In genomic region chrX:11139971-11140421, GRCm38 (mm10) we compare ENCODE assay signal across 9 mouse cellular contexts.
A peak's percentile ranks its signal among the peaks of the same experiment; 100 is the strongest.
DNase-seq lines count a peak whose midpoint lies in the region; ATAC-seq and TF ChIP-seq lines count a peak whose summit lies in the region.
"Had no signal": no experiment of that assay in that cellular context is flagged by ENCODE, and none has a peak within 500 bp of the region (broad histone marks: within the 10 kb centered on the region; RNA-seq: fewer than 3 reads in every experiment).

No protein-coding gene starts in this region.

- intact Hi-C loops in left cerebral cortex, adult 2 months (cut with DNase I) = no loop called here

- no peaks in the 10 kb centered on the region for H3K4me1 ChIP-seq in embryonic facial prominence, embryonic 11.5 days (ENCODE audit: control insufficient read depth, insufficient read depth, low read length)
- peaks cover 6% of the 10 kb centered on the region; the same call in 1 of the 2 replicates for H3K4me1 ChIP-seq in embryonic facial prominence, embryonic 10.5 days

- H3K9ac ChIP-seq in embryonic facial prominence, embryonic 11.5 days (replicated peaks; ENCODE audit: low read length) = no peak overlapping the region
- H3K9ac ChIP-seq: liver, embryonic 14.5 days had no signal

- no peaks in the 10 kb centered on the region for H3K27me3 ChIP-seq in embryonic facial prominence, embryonic 11.5 days (ENCODE audit: control insufficient read depth, insufficient read depth, low read length)
- peaks cover 37% of the 10 kb centered on the region for H3K27me3 ChIP-seq in embryonic facial prominence, embryonic 10.5 days (replicated peaks; ENCODE audit: low read depth, poor library complexity, severe bottlenecking)

- 42% methylated on average over 8 of the region's 8 CpGs for WGBS in embryonic facial prominence, embryonic 11.5 days
- WGBS in embryonic facial prominence, embryonic 10.5 days = 61% methylated on average over 8 of the region's 8 CpGs

- peak; percentile 1 for DNase-seq in embryonic facial prominence, embryonic 11.5 days (ENCODE audit: low spot score)
- DNase-seq in embryonic facial prominence, embryonic 10.5 days (ENCODE audit: low spot score) = no peak
- DNase-seq in 3T3-L1 (ENCODE audit: low read depth, low spot score) = peak; percentile 81
- peak; percentile 63 to 67 for DNase-seq in cerebellum, postnatal 14 days
- peak; percentile 54 to 61 for DNase-seq in kidney, adult 8-10 months
- peak; percentile 23 for DNase-seq in mesoderm, embryonic 11.5 days (ENCODE audit: low read depth, low spot score)
- DNase-seq in frontal cortex, postnatal 14 days (ENCODE audit: low spot score in 2 of 2) = no peak
- no peak for DNase-seq in left cerebral cortex, adult 2 months (ENCODE audit: extremely low spot score in 1 of 2, low spot score in 2 of 2)

- H3K36me3 ChIP-seq in embryonic facial prominence, embryonic 11.5 days (replicated peaks; ENCODE audit: control insufficient read depth, insufficient read depth, low read depth, low read length) = no peaks in the 10 kb centered on the region
- H3K36me3 ChIP-seq in embryonic facial prominence, embryonic 10.5 days (replicated peaks) = no peaks in the 10 kb centered on the region

- no peak for ATAC-seq in embryonic facial prominence, embryonic 11.5 days (replicated peaks; ENCODE audit: insufficient number of reproducible peaks, low FRiP score, low TSS enrichment, low read depth)

- no peak for TF ChIP-seq CTCF in left cerebral cortex, adult 2 months (IDR thresholded peaks at IDR 0.05)

- no peak overlapping the region for H3K4me3 ChIP-seq in embryonic facial prominence, embryonic 11.5 days (ENCODE audit: low read depth, low read length)
- no peak overlapping the region for H3K4me3 ChIP-seq in embryonic facial prominence, embryonic 10.5 days
- no peak overlapping the region for H3K4me3 ChIP-seq in left cerebral cortex, adult 2 months

- no peak overlapping the region for H3K27ac ChIP-seq in embryonic facial prominence, embryonic 11.5 days (replicated peaks; ENCODE audit: low read depth, low read length)
- H3K27ac ChIP-seq in embryonic facial prominence, embryonic 10.5 days (replicated peaks) = no peak overlapping the region
- no peak overlapping the region for H3K27ac ChIP-seq in left cerebral cortex, adult 2 months
- H3K27ac ChIP-seq: liver, embryonic 14.5 days had no signal

- no peak overlapping the region for H3K4me2 ChIP-seq in embryonic facial prominence, embryonic 11.5 days (ENCODE audit: low read depth, low read length)

- H3K9me3 ChIP-seq in embryonic facial prominence, embryonic 11.5 days (replicated peaks; ENCODE audit: control insufficient read depth, low read length) = no peaks in the 10 kb centered on the region
- H3K9me3 ChIP-seq in embryonic facial prominence, embryonic 10.5 days = no peaks in the 10 kb centered on the region

Comparison
In these comparisons a context has a peak if more than half of its experiments do, and no peak if none do; other contexts are left out.
1. DNase-seq: peak in embryonic facial prominence, embryonic 11.5 days (single experiment), 3T3-L1 (single experiment), cerebellum, postnatal 14 days (2 of 2), kidney, adult 8-10 months (2 of 2) and mesoderm, embryonic 11.5 days (single experiment); none in embryonic facial prominence, embryonic 10.5 days (single experiment), frontal cortex, postnatal 14 days (0 of 2) and left cerebral cortex, adult 2 months (0 of 2).